ENCODE assay signal across 29 mouse cellular contexts in genomic region chr12:16129243-16129642, GRCm38 (mm10).
"Had no signal": no experiment of that assay in that cellular context is flagged by ENCODE, and none has a peak within 500 bp of the region (broad histone marks: within the 10 kb centered on the region; RNA-seq: fewer than 3 reads in every experiment).

No protein-coding gene starts in this region.

- H3K27me3 ChIP-seq: heart, embryonic 12.5 days; heart, embryonic 13.5 days; heart, embryonic 15.5 days; hindbrain, embryonic 12.5 days; hindbrain, embryonic 13.5 days; hindbrain, embryonic 15.5 days; intestine, embryonic 15.5 days; kidney, embryonic 15.5 days had no signal

- H3K4me1 ChIP-seq: heart, embryonic 12.5 days; heart, embryonic 13.5 days; heart, embryonic 15.5 days; hindbrain, embryonic 10.5 days; hindbrain, embryonic 12.5 days; hindbrain, embryonic 13.5 days; hindbrain, embryonic 15.5 days; intestine, embryonic 15.5 days; kidney, embryonic 15.5 days had no signal

- H3K9me3 ChIP-seq: heart, embryonic 12.5 days; heart, embryonic 13.5 days; heart, embryonic 15.5 days; hindbrain, embryonic 10.5 days; hindbrain, embryonic 12.5 days; hindbrain, embryonic 13.5 days; hindbrain, embryonic 15.5 days; intestine, embryonic 15.5 days; kidney, embryonic 15.5 days had no signal

- H3K9ac ChIP-seq: heart, embryonic 12.5 days; heart, embryonic 13.5 days; heart, embryonic 15.5 days; hindbrain, embryonic 12.5 days; hindbrain, embryonic 13.5 days; hindbrain, embryonic 14.5 days; hindbrain, embryonic 15.5 days; intestine, embryonic 15.5 days; kidney, embryonic 15.5 days had no signal

- H3K4me3 ChIP-seq: heart, embryonic 12.5 days; heart, embryonic 13.5 days; heart, embryonic 15.5 days; hindbrain, embryonic 10.5 days; hindbrain, embryonic 12.5 days; hindbrain, embryonic 13.5 days; hindbrain, embryonic 15.5 days; intestine, embryonic 15.5 days; kidney, embryonic 15.5 days; layer of hippocampus, adult 2 months; left cerebral cortex, adult 2 months had no signal

- DNase-seq: heart, postnatal 14 days; heart, postnatal 36 days; heart, postnatal 4 days; kidney, adult 11 months; kidney, adult 18-20 months; kidney, adult 2 months; kidney, adult 8-10 months; kidney, adult 9 months; kidney, postnatal 10 days; kidney, postnatal 14 days; kidney, postnatal 25 days; kidney, postnatal 36 days; kidney, postnatal 4 days; layer of hippocampus, adult 9-11 months; layer of hippocampus, postnatal 36 days had no signal

- H3K27ac ChIP-seq: heart, embryonic 13.5 days; heart, embryonic 15.5 days; hindbrain, embryonic 10.5 days; hindbrain, embryonic 12.5 days; hindbrain, embryonic 13.5 days; hindbrain, embryonic 14.5 days; hindbrain, embryonic 15.5 days; hindbrain, postnatal 0 days; intestine, embryonic 15.5 days; kidney, embryonic 15.5 days; kidney, postnatal 0 days; layer of hippocampus, adult 2 months; left cerebral cortex, adult 2 months had no signal

- H3K36me3 ChIP-seq: heart, embryonic 12.5 days; heart, embryonic 13.5 days; heart, embryonic 15.5 days; hindbrain, embryonic 10.5 days; hindbrain, embryonic 12.5 days; hindbrain, embryonic 13.5 days; hindbrain, embryonic 15.5 days; intestine, embryonic 15.5 days; kidney, embryonic 15.5 days had no signal
